Mouse (Mus musculus): Measurements from ENCODE around the gene Bmp2k.

Gene Bmp2k

GRCm38 (mm10) chr5:96972474-96973130 is 24.9 kb upstream of the Bmp2k start:
- DNase-seq: no peak

DNA sequence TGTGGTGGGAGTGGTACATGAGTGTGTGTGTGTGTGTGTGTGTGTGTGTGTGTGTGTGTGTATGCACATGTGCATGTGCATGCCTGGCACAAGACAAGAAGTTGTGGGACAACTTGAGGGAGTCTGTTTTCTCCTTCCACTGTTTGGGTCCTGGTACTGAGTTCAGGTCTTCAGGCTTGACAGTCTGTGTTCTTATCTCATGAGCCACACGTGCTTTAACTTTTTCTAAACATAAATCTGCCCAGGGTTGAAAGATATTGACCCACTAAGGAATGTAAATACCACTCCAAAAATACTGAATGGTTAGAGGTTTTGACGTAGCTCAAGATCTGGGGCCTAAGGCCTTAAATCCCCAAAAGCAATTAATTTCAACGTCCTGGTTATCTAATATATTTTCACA is 23.8 kb upstream of the Bmp2k start:
- DNase-seq: no peak

DNA sequence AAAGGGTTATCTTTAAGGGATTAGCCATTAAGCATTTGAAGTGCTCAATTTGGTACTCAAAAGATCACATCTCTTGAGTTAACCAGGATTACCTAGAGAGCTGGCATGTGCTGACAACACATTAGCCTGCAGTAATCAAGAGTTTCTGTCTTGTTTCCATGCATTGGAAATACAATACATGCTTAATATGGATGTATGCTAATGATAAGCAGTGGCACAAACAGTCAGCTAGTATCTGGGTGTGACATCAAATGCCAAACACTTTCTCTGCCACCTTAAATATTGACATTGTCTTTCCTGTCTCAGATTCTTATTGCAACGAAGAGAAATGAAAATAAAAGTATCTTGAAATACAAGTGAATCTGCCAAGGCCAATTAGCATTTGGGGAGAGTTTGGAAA is 22.8 kb upstream of the Bmp2k start:
- no peak for DNase-seq

DNA sequence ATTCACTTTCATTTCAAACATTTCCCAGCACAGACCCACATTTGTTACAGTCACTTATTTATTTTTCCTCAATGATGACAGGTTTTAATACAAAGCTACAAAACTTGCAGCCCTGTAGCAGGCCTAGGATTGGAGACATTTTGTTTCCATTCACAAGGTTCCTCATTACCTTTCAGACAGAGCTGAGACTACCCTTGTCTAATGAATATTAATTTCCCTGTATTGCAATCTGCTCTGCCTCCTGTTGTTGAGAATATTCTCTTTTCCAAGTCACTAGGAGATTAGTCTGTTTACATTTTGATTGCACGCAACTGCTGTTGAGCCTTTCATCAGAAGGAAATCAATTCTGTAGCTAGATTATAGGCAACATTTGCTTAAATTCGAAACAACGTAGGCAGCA is 22.4 kb upstream of the Bmp2k start:
- DNase-seq: no peak

DNA sequence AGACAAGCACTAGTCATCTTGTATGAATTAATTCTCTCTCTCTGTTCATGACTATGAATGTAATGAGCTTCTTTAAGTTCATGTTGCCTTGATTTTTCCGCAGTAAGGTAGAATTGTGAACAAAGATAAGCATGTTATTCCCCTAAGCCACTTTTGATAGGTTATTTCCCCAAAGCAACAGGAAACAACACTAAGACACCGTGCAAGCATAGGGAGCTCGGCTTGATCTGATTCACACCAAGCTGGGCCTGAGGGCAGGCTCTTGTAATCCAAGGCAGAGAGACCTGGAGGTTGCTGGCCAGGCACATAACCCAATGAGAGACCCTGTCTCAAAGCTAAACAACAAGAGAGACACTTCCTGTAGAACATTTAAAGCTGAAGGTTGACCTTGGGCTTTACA is 21.3 kb upstream of the Bmp2k start:
- no peak for DNase-seq

- DNase-seq: no peak
Measured at GRCm38 (mm10) chr5:96979296-96980007, 18.0 kb upstream of the Bmp2k start.

DNA sequence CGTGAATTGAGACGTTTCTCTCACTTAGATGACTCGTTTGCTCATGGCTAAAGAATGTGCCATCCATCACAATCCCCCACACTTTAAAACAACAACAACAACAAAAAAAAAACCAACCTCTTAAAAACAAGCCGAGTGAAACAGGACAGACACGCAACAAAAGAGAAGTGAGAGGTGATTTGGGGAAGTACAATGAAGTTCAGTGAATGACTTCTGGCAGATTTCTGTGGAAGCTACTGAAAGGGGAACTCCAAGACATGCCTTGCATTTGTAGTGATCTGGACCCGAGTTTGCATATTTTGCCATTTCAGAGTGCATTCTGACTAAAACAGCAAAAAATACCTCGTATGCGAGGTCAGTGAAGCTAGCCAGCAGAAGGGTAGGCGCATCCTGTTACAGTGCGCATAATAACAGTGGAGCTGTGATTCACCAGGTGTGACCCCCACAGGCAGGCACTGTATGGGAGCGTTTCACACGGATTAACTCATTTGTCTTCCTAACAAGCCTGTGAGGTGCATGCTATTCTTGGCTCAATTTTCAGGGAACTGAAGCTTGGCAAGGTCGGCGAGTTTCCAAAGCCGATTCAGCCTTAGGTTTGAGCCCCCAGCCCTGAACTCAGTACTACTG is 17.4 kb upstream of the Bmp2k start:
- DNase-seq: no peak

DNA sequence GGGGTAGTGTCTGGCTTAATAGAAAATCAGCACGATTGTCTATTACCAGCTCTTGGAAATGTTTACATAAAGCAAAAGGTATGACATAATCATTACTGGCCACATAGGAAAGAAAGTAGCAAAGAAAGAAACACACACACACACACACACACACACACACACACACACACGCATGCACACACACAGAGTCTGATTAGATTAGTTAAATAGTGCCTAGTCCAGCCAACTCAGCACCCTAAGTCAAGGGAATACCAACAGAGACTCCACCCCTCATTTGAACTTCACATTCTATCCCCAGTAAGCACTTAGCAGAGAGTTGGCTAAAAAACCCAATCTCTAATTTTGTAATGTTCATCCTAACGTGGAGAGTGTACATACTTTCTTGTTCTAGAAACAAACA is 15.5 kb upstream of the Bmp2k start:
- no peak for DNase-seq

GRCm38 (mm10) chr5:96983142-96983541 is 14.3 kb upstream of the Bmp2k start:
- DNase-seq: no peak

DNA sequence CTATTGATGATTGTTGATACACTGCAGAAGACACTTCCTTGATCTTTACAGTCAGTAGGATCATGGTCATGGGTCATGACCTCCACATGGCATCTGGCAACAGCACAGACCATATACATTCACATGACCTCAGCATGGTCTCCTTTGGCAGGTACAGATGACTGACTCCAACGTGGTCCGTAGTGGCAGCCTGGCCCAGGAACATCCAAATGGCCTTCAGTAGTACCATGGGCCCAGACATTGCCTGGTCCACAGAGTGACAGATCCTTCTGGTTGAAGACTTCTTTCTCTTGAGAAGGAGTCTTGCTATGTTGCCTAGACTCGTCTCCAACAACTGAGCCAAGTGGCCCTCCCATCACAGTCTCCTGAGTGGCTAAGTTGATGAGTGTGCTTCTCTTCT is 10.6 kb upstream of the Bmp2k start:
- DNase-seq: no peak

GRCm38 (mm10) chr5:96988880-96989279 is 8.6 kb upstream of the Bmp2k start:
- no peak for DNase-seq

GRCm38 (mm10) chr5:96991156-96991555 is 6.3 kb upstream of the Bmp2k start:
- DNase-seq: no peak

DNA sequence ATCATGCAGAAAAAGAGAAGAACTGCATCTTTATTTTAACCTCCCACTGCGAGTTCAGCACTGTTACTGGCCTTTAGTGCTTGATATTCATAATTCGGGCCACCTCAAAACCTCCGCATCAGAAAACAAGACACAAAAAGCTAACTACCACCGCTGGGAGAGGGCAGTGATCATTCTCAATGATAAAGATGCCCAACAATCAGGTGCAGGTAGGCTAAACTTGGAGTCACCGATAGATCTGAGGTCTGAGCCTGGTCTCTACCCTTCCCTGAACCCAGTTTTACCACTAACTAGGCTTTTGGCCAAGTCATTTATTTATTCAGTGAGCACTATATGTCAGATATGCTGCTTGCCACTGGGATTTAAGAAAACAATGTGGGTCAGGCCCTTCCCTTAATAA is 4.8 kb upstream of the Bmp2k start:
- no peak for DNase-seq

- DNase-seq: no peak
Measured at GRCm38 (mm10) chr5:96993057-96993456, 4.4 kb upstream of the Bmp2k start.

DNA sequence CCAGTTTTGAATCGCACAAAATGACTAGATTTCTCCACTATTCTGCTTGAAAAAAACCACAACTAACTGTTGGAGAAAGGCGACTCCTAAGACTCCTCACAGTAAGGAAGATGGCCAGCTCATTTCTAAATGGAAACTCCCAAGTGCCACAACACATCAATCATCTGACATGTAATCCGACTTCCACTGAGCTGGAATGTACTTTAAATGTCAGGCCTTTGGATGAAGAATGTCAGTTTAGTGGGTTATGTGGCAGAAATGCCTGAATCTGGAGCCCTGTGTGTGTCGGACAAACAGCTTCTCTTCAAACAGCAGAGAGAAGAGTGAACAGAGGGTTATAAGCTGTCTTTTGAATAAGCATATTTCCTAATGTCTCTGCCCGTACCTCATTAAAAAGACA is 1.7 kb upstream of the Bmp2k start:
- no peak for DNase-seq

DNA sequence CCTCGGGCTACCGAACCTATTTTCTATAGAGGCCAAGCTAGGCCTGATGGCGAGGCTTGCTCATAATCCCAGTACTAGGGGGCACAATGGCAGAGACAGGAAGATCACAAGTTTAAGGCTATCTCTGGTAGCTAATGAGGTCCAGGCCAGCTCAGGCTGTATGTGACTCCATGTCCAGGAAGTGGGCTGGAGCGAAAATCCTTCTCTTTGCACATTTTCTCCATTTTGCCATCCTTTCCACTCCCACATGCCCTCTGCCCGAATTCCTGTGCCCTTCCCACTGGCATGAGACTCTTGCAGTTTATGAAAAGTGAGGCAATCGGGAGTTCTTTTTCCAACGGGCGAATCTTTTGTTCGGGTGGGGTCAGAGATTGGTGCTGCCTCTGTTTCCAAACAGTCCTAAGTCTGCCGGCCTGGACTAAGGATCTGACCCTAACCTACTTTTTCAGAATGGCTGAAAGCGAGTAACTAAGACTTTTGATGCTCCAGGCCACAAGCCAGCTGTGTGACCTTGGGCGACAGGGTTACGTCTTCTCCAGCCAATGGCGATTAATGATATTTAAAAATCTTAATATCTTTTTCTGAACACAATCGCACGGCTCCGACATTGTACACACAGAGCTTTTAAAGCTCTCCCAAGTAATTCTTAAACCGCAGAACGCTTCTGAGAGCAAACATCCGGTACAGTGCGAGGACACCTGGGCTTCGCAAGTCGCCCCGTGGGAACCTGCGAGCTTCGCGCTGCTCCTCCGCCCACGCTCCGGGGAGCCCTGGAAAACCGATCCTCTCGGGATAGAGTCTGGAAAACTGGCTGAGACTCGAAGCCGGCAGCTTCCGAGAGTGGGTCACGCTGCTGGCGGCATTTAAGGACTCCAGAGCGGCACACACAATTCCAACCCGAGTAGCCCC is 834 bp upstream of the Bmp2k start:
- DNase-seq: peak; percentile 12

DNA sequence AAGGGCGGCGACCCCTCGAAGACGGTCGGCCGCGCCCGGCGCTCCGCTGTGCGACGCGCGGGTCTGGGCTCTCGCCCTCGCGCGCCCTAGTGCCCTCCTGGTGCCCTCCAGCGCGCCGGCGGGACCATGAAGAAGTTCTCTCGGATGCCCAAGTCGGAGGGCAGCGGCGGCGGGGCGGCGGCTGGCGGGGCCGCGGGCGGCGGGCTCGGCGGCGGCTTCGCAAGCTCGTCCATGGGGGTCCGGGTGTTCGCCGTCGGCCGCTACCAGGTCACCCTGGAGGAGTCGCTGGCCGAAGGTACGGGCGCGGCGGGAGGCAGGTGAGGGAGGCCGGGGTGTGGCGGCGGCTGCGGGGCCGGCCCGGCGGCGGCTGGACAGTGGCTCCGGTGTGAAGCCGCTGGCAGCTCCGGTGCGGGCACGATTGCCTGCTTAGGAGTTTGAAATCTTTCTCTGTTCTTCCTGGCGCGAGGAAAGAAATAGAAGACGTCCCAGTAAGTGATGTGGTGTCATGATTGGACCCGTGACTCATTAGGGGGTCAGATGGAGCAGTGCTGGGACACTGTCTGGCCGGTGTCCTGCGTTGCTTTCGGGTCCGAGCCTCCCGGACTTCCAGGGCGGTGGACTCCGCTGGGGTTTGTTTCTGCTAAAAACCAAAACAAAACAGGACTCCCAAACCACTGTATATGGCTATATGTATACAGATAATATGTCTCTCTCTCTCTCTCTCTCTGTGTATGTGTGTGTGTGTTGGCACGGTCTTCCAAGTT is 495 bp downstream of the Bmp2k start:
- no peak for DNase-seq

DNA sequence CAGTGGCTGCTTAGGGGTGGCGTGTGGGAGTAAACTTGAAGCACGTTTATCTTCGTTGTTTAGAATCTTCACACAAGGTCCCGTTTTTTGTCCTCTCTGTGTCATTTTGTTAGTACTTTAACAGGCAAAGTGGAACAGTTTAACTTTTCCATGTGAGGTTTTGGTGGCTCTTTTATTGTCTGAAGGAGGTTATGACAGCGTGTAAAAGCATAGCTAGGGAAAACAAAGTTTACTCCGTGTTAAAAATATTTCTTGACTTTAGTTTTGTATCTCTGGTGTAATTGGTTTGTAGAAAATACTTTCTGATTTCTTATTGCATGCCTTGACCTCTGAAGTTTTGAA is 1.0 kb downstream of the Bmp2k start:
- no peak for DNase-seq

DNA sequence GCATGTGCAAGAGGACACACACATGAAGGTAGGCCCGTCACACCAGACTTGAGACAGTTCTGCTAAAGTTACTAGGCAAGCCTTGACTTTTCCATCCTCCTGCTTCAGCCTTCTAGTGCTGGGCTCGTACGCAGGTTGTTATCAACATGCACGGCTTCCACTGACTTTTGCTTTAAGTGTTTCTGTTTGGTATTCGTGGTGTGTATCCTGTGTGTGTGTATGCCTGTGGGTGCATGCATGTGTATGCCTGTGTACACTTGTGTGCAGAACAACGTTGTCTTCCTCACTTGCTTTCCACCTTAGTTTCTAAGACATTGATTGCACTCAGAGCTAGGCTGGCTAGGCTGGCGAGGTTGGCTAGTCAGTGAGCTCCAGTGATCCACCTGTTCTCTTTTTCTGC is 2.1 kb downstream of the Bmp2k start:
- DNase-seq: no peak

DNA sequence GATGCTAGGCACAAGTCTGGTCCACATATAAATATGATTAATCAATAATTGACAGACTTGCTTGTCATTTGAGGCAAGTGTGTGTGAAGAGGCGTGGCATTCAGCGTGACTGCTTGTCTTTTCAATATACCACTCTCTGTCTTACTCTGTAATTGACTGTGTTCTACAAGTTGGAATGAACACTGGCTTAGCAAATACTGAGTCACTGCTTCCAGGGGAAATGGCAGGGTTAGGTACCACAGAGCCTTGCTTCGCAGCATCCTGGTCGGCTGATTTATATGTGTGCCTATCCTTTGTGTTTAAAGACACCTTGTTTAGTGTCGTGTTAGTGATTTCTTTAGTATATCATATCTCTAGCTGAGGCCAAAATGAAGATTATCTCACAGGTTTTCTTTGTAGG is 3.0 kb downstream of the Bmp2k start:
- no peak for DNase-seq

DNA sequence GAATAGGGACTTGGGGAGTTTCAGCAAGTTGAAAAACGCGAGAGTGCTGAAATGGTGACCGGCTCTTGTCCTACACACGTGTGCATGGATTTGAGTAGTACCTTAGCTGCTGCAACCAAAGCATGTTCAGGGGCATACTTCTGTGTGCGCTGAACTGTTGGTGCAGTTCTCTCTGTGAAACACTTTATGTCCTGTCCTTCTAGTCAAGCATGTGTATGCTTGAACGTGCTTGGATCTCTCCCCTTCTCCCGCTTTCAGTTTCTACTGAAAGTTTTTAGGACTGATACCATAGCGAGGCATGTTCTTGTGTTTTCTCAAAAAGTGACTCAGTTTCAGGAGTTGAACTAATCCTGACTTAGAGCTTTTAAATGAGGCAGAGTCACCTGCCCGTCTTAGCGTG is 3.7 kb downstream of the Bmp2k start:
- DNase-seq: no peak

DNA sequence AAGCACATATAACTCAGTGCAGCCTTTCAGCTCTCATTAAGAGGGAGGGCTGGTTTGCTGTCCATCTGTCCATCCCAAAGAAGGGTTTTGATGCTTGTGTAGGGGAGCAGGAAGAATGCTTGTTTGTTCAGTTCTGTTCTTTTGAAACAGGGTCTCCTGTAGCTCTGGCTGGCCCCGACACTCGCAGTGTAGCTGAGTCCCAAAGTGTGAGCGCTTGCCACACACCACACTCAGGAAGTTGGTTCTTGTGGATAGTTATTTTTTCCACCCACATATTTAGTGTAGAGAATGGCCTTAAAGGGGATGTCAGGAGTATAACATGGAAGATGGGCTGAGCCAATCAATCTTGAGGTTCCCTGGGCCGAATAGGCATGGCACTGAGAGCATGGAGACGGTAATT is 4.1 kb downstream of the Bmp2k start:
- no peak for DNase-seq

DNA sequence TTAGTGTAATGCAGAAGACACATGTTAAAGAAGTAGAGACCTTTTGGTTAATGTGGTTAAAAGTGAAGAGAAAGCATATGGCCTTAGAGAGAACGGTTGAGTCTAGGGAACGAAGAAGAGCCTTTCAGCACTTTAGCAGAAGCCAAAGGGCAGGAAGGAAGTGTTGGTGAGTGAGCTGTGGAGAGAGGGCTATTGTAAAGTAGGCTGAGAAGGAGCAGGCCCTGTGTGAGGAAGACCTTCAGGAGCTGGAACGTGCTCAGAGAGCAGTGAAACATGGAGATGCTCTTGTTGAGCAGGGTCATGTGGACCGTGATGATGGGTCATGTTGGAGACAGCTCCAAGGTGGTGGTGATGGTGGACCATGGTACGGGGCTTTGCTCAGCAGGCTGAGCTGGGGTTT is 4.8 kb downstream of the Bmp2k start:
- no peak for DNase-seq
